Mouse (Mus musculus) heart, embryonic 16.5 days (tissue): ENCODE results near the gene Chst11. TPM values are rescaled to one million over a fixed set of nuclear protein-coding genes. Genes with fewer than 3 reads are reported as not detected.
A peak's percentile ranks its signal among the peaks of the same experiment; 100 is the strongest.

Experiments
- ATAC-seq: fragments of 200-750 bp; cut with Nextera tagmentation; replicated peaks from 2 replicates; pipeline ENCODE4 v1.8.0; 2017; ENCODE audit warnings: moderate number of reproducible peaks; ENCODE audit not compliant: insufficient read depth, low FRiP score; ENCODE audit errors: extremely low read depth
- H3K27ac ChIP-seq: fragments of 300-500 bp; sonication (generic); 2 replicates; pipeline ENCODE4 v1.5.1; 2014; ENCODE audit warnings: mild to moderate bottlenecking, low read length, control low read depth, moderate library complexity
- H3K27me3 ChIP-seq: fragments of 300-500 bp; sonication (generic); 2 replicates; pipeline ENCODE4 v1.6.1; 2014; ENCODE audit warnings: low read length, mixed read lengths; ENCODE audit not compliant: control insufficient read depth, insufficient read depth
- H3K36me3 ChIP-seq: fragments of 300-500 bp; sonication (generic); 2 replicates; pipeline ENCODE4 v1.6.1; 2014; ENCODE audit not compliant: control insufficient read depth, insufficient read depth
- H3K4me1 ChIP-seq: fragments of 300-500 bp; sonication (generic); 2 replicates; pipeline ENCODE4 v1.6.1; 2014; ENCODE audit warnings: low read length, mixed read lengths; ENCODE audit not compliant: control insufficient read depth, insufficient read depth
- H3K4me2 ChIP-seq: fragments of 300-500 bp; sonication (generic); 2 replicates; pipeline ENCODE4 v1.6.1; 2014; ENCODE audit warnings: low read depth, mild to moderate bottlenecking, control low read depth, low read length
- H3K4me3 ChIP-seq: fragments of 300-500 bp; sonication (generic); 2 replicates; pipeline ENCODE4 v1.5.1; 2014; ENCODE audit warnings: mild to moderate bottlenecking, control low read depth, low read length
- H3K9ac ChIP-seq: fragments of 300-500 bp; sonication (generic); 2 replicates; pipeline ENCODE4 v1.6.1; 2014; ENCODE audit warnings: low read length, control low read depth
- H3K9me3 ChIP-seq: fragments of 300-500 bp; sonication (generic); replicated peaks from 2 replicates; pipeline ENCODE4 v1.6.1; 2016; ENCODE audit warnings: low read length; ENCODE audit not compliant: control insufficient read depth
- WGBS: fragments of 180-500 bp; shearing (Covaris S2); extraction: QIAGEN DNeasy Blood & Tissue Kit; methylation state at CpG from one replicate; pipeline ENCODE4 v1.1.7; 2014; 5-methylcytosine and 5-hydroxymethylcytosine counted together
- polyA plus RNA-seq: library from polyadenylated mRNA; unstranded; fragments of >200 nt; fragmentation: Nextera tagmentation; extraction: Ambion mirVana; gene quantifications from 2 replicates; pipeline ENCODE4 v1.2.1, GENCODE M21; 2015

Chst11 gene
- polyA plus RNA-seq, 1 experiment from 2014 or later = 2.6 TPM

DNA sequence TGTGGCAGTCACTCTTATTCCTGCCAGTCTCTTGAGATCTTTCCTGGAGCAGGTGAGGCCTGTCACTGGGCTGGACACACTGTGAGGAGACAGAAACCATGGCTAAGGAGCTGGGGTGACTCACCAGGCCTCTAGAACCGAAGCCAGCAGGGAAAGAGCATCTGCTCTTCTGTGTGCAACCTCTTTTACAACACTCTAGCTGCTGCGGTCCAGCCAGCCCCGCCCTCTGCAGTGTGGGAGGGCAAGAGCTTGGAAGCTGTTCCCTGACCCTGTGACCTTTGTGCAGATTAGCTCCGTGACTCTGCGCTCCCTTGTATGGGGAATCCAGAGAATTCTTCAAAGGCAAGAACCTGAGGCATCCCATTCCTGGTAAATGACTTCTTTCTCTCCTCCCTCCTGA lies 84.5 kb downstream of the Chst11 start:
- H3K36me3 ChIP-seq = no peaks in the 10 kb centered on the region
- H3K4me2 ChIP-seq = no peak overlapping the region
- H3K9me3 ChIP-seq = no peaks in the 10 kb centered on the region
- H3K4me3 ChIP-seq = no peak overlapping the region
- no peak overlapping the region for H3K27ac ChIP-seq
- no peaks in the 10 kb centered on the region for H3K27me3 ChIP-seq
- H3K4me1 ChIP-seq = peaks cover 19% of the 10 kb centered on the region
- H3K9ac ChIP-seq = no peak overlapping the region
- WGBS = 31% methylated on average over 5 of the region's 5 CpGs
- ATAC-seq = 0 out of 2 replicates have a peak, but pooled peaks have one; percentile 14

DNA sequence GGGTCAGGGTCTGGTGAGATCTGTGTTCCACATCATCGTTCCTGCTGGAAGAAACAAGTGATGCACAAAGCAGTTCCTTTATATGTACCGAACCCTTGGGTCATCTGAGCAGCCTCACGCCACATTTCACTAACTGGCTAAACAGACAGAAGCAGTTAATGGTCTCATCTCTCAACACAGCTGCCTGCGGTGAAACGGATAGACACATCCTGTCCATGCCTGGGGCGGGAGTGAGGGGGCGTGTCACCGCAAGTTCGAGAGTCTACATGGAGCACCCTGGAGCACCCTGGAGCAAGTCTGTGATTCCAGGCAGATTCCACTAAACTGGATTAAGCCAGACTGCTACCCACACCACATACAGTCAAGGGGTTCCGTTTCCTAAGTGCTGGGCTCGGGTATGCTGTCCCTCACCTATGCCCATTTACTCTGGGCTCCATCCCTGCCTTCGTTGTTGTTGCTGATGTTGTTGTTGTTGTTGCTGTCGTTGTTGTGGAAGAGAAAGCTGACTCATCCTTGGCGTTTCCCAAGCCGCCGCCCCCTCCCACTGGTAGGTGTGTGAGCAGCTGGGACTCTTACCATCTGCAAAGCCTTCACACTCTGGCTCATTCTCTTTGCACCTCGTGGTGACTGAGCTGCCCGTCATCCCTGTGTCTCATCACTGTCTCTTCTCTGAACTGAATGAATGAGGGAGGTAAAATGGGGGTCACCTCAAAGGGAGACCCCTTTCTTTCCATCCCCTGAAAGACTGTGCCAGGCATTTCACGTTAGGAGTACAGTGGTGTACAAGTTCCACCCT lies 86.7 kb downstream of the Chst11 start:
- H3K9me3 ChIP-seq = no peaks in the 10 kb centered on the region
- 66% methylated on average over 19 of the region's 19 CpGs for WGBS
- H3K4me2 ChIP-seq = no peak overlapping the region
- ATAC-seq = no peak
- no peak overlapping the region for H3K4me3 ChIP-seq
- H3K36me3 ChIP-seq = no peaks in the 10 kb centered on the region
- H3K27ac ChIP-seq = no peak overlapping the region
- H3K4me1 ChIP-seq = peaks cover 9% of the 10 kb centered on the region
- no peaks in the 10 kb centered on the region for H3K27me3 ChIP-seq
- no peak overlapping the region for H3K9ac ChIP-seq

DNA sequence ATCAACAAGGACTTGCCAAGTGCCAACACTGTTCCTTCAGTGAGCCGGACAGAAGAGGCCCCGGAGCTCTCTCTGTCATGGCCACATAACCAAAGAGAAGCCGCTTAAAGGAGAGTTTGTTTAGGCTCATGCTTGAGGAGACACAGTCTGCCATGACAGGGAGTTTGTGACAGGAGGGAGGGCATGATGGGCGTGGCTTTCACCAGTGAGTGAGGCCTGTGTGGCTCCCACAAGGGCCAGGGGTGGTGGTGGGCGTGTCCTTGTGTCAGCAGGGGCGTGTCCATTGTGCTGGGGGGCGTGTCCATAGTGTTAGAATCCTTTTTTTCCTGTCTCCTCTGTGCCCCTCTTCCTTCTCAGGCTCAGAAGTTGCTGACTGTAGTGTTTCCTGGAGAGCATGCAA lies 87.8 kb downstream of the Chst11 start:
- H3K27me3 ChIP-seq = no peaks in the 10 kb centered on the region
- WGBS = 60% methylated on average over 7 of the region's 7 CpGs
- no peak overlapping the region for H3K4me3 ChIP-seq
- H3K36me3 ChIP-seq = no peaks in the 10 kb centered on the region
- ATAC-seq = no peak
- H3K9me3 ChIP-seq = no peaks in the 10 kb centered on the region
- H3K4me2 ChIP-seq = no peak overlapping the region
- peaks cover 12% of the 10 kb centered on the region for H3K4me1 ChIP-seq
- no peak overlapping the region for H3K27ac ChIP-seq
- H3K9ac ChIP-seq = no peak overlapping the region

DNA sequence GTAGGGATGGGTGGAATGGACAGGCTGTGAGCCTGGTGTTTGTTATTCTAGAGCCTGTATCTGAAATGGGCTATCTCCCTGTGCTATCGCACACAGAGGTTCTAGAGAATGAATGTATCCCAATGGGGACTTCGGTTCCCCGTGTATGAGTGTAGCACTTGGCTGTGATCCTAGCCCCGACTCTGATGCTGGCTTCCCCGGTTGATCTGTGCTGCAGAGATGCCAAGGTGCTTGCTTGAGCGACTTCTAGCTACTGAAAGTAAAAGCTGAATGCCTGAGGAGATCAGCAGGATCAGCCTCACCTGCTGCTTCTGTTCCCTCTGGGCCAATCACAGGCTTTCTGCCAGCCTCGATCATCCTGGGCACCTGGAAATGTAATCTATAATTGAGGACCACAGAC lies 91.5 kb downstream of the Chst11 start:
- no peaks in the 10 kb centered on the region for H3K9me3 ChIP-seq
- peaks cover 34% of the 10 kb centered on the region for H3K4me1 ChIP-seq
- no peak overlapping the region for H3K27ac ChIP-seq
- WGBS = 65% methylated on average over 7 of the region's 7 CpGs
- no peaks in the 10 kb centered on the region for H3K36me3 ChIP-seq
- H3K4me3 ChIP-seq = no peak overlapping the region
- no peak overlapping the region for H3K9ac ChIP-seq
- no peaks in the 10 kb centered on the region for H3K27me3 ChIP-seq
- no peak overlapping the region for H3K4me2 ChIP-seq
- no peak for ATAC-seq

DNA sequence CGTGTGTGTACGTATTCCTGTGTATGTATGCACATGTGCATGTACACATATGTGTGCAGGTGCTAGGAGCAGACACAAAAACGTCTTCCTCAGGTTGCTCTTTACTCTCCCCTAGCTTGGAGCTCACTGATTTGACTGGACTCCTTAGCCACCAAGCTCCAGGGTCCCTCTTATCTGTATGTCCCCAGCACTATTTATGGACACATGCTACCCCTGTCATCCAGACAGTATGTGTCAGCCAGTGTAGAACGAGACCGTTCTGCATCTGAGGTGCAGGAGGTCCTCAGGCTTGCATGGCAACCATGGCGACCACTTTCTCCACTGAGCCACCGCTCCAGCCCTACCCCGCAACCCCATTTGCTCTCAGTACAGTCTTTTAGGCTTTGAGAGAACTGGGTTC lies 93.4 kb downstream of the Chst11 start:
- Histone ChIP-seq H3K9me3 (no peaks in the 10 kb centered on the region), H3K9ac (peak overlapping the region; percentile 42), H3K4me1 (peaks cover 48% of the 10 kb centered on the region), H3K4me3 (no peak overlapping the region), H3K27ac (peak overlapping the region; percentile 84), H3K36me3 (no peaks in the 10 kb centered on the region), H3K27me3 (no peaks in the 10 kb centered on the region), H3K4me2 (peak overlapping the region; percentile 39; the same call in 1 of the 2 replicates)
- 59% methylated on average over 8 of the region's 8 CpGs for whole genome bisulfite sequencing
- ATAC-seq = peak; percentile 63; the same call in 1 of the 2 replicates

DNA sequence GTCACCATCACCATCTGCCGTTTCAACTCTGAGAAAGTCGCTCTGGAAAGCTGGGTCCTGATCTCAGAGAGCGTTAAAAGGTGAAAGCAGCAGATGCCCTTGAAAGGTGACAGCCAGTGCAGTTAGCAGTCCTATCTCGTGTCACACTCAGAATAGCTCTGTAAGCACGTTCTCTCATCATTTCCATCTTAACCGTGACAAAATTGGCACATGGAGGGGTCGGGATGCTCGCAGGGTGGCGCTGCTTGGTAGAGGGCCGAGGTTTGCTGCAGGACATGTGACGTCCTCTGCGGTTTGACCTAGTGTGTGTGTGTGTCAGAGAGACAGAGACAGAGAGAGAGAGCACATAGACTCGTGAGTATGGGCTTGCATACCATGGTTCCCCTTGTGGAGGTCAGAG lies 94.5 kb downstream of the Chst11 start:
- Histone ChIP-seq H3K27me3 (no peaks in the 10 kb centered on the region), H3K9me3 (no peaks in the 10 kb centered on the region), H3K4me3 (no peak overlapping the region), H3K27ac (peak overlapping the region; percentile 84), H3K4me2 (peak overlapping the region; percentile 8; the same call in 1 of the 2 replicates), H3K9ac (no peak overlapping the region), H3K36me3 (no peaks in the 10 kb centered on the region), H3K4me1 (peaks cover 54% of the 10 kb centered on the region)
- 36% methylated on average over 13 of the region's 13 CpGs for WGBS
- peak; percentile 33; the same call in 1 of the 2 replicates for ATAC-seq

DNA sequence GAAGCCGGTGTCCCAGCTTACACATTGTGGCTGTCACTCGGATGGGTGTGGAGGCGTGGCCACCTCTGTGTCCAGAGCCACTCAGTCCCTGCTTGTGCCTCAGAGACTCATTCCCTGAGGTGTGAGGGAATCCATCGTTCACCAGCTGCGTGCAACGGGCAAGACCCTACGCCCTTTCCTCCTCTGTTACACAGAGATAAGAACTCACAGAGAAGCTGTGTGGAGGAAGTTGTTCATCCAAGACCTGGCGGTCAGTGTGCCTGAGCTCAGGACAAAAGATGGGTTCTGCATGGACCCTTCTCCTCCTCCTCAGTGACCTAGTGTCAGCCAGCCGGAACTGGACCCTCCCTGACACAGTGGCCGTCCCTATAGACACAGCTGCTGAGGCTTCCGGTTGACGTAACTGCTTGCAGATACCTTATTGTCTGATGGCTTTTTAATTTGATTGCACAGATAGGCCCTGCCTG lies 95.0 kb downstream of the Chst11 start:
- H3K36me3 ChIP-seq = no peaks in the 10 kb centered on the region
- no peak overlapping the region for H3K4me3 ChIP-seq
- peak overlapping the region; percentile 84 for H3K27ac ChIP-seq
- no peaks in the 10 kb centered on the region for H3K27me3 ChIP-seq
- H3K9me3 ChIP-seq = no peaks in the 10 kb centered on the region
- H3K4me1 ChIP-seq = peaks cover 54% of the 10 kb centered on the region
- H3K9ac ChIP-seq = peak overlapping the region; percentile 41; the same call in 1 of the 2 replicates
- peak overlapping the region; percentile 8; the same call in 1 of the 2 replicates for H3K4me2 ChIP-seq
- WGBS = 28% methylated on average over 12 of the region's 12 CpGs
- peak; percentile 41 for ATAC-seq

DNA sequence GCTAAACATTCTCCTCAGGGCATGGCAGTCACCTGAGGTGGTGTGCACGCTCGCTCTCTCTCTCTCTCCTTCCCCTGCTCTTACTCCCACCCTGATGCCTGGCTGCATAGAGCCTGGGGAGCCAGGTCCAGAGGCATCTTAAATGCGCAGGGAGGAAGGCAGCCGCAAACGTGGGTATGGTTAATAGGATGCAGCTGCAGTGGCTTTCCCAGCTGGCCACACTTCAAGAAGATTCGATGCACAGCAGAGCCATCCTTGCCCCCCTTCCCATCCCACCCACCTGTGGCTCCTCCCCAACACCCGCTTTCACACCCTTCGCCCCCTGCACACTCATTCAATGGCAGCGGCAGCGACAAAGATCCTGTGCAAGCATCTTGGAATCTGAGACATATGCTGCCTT lies 95.6 kb downstream of the Chst11 start:
- peaks cover 54% of the 10 kb centered on the region for H3K4me1 ChIP-seq
- 0 out of 2 replicates have a peak overlapping the region, but pooled peaks have one; percentile 6 for H3K4me2 ChIP-seq
- ATAC-seq = no peak
- H3K27ac ChIP-seq = peak overlapping the region; percentile 84; the same call in 1 of the 2 replicates
- no peaks in the 10 kb centered on the region for H3K36me3 ChIP-seq
- no peaks in the 10 kb centered on the region for H3K27me3 ChIP-seq
- no peak overlapping the region for H3K4me3 ChIP-seq
- WGBS = 59% methylated on average over 10 of the region's 10 CpGs
- no peaks in the 10 kb centered on the region for H3K9me3 ChIP-seq
- H3K9ac ChIP-seq = peak overlapping the region; percentile 41; the same call in 1 of the 2 replicates

DNA sequence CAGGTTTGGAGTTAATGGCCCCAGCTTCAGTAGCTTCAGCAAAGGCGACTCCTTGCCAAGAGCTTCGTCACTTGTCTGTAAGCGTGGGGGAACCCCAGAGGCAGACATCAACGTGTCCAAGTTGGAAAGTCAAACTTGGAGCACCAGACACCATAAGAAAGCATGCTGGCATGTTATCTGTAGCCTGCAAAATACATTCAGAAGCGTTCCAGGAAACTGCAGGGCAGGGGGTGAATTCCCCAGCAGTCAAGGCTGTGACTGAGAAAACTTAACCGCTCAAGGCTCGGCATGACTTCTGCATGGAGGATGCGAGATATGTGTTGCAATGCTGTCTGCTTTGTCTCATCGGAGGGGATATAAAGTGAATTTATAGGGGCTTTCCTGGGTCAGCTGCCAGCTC lies 98.6 kb downstream of the Chst11 start:
- WGBS = 13% methylated on average over 9 of the region's 9 CpGs
- Histone ChIP-seq H3K36me3 (no peaks in the 10 kb centered on the region), H3K4me3 (no peak overlapping the region), H3K27me3 (no peaks in the 10 kb centered on the region), H3K27ac (peak overlapping the region; percentile 73), H3K9ac (no peak overlapping the region), H3K4me2 (peak overlapping the region; percentile 47), H3K9me3 (no peaks in the 10 kb centered on the region), H3K4me1 (peaks cover 45% of the 10 kb centered on the region)
- ATAC-seq = peak; percentile 61
